Mouse (Mus musculus) olfactory bulb, adult 2 months (tissue): ENCODE results near the gene Fap.

ENCODE experiments used
- CTCF ChIP-seq: fragments of 200-500 bp; IDR thresholded peaks from 2 replicates; pipeline ENCODE4 v1.5.1; 2012; ENCODE audit warnings: low read depth, mild to moderate bottlenecking, low read length, moderate library complexity; ENCODE audit not compliant: insufficient read depth
- POLR2A ChIP-seq: fragments of 200-500 bp; IDR thresholded peaks from 2 replicates; pipeline ENCODE4 v1.6.1; 2012; ENCODE audit warnings: mild to moderate bottlenecking, low read depth, low read length, moderate library complexity; ENCODE audit not compliant: insufficient read depth

- TF ChIP-seq CTCF, result no peak
- no peak for TF ChIP-seq POLR2A
These were observed 17.7 kb upstream of the Fap start for GRCm38 (mm10) chr2:62591555-62591954.
